Mouse (Mus musculus): ENCODE measurements at regions not wholly inside any gene's neighbourhood (a gene's known extent, or its start where the extent isn't known, plus 50 kb on each side); places are given as distances from the start of the nearest gene placed in this dataset.

DNA sequence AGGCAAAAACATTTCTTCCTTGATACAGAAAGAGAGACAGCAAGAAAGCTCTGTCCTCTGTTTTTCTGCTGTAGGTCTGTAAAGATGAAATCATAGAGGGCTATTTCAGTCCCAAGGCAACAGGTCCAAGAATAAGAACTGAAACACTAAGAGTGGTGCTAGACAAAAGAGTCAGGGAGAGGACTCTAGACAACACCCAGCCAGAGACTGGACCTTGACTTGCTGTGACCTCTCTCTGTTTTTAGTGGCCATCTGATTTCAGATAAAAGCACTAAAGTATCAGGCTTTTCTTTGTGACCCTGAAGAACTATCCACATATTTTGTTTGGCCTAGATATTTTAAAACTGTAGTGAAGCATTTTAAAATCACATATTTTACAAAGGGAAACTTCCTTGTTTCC lies 171.6 kb upstream of the Clec14a start:
- H3K4me1 ChIP-seq (replicated peaks), result no peaks in the 10 kb centered on the region
- H3K4me3 ChIP-seq, result no peak overlapping the region
- H3K9ac ChIP-seq, result no peak overlapping the region
- no peaks in the 10 kb centered on the region for H3K27me3 ChIP-seq (replicated peaks)
- no peak overlapping the region for H3K4me2 ChIP-seq
- H3K36me3 ChIP-seq, result no peaks in the 10 kb centered on the region
- H3K9me3 ChIP-seq (replicated peaks), result no peaks in the 10 kb centered on the region
- no peak for ATAC-seq (ENCODE audit: insufficient number of reproducible peaks, low FRiP score)
- no peak overlapping the region for H3K27ac ChIP-seq (ENCODE audit: poor library complexity, severe bottlenecking)

DNA sequence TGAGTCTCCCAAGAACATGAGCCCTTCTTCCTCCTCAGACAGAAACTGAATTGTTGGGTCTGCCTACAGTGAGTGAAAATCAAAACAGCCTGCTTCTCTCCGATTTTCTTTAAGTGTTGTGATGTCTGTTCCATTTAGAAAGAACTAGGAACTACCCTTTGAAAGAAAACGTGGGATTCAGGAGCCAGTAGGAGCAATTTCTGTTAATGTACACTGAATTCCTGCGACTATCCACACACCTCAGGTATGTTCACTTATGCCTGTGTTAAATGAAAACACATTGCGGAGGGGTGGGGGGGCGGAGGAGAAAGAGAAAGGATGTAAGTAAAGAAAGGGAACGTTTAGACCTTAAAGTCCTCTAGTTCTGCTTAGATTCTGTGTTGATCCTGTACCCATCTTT lies 167.9 kb upstream of the Clec14a start:
- no peak overlapping the region for H3K4me3 ChIP-seq
- H3K4me1 ChIP-seq (replicated peaks), result no peaks in the 10 kb centered on the region
- H3K9ac ChIP-seq, result no peak overlapping the region
- H3K27me3 ChIP-seq (replicated peaks), result no peaks in the 10 kb centered on the region
- no peak overlapping the region for H3K27ac ChIP-seq (ENCODE audit: poor library complexity, severe bottlenecking)
- no peak for ATAC-seq (ENCODE audit: insufficient number of reproducible peaks, low FRiP score)
- no peak overlapping the region for H3K4me2 ChIP-seq
- no peaks in the 10 kb centered on the region for H3K9me3 ChIP-seq (replicated peaks)
- H3K36me3 ChIP-seq, result no peaks in the 10 kb centered on the region
- 75% methylated on average over 6 of the region's 6 CpGs for WGBS

DNA sequence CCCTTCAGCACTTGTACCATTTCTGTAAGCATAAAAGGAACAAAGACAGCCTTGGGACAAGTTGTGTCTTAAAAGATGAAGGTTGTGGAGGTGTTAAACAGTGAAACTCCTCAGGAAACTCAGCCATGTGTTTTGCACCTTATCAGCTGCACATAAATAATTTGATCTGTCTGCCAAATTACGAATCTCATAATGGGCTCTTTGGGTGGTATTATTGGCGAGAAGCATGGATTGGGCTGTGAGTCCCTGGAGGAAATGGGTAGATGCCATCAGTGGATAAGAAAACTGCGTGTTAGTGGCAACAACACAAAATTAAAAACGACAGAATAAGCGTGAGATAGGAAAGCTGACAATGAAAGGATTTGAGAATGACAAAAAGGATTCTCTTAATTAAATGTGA lies 165.4 kb upstream of the Clec14a start:
- no peaks in the 10 kb centered on the region for H3K27me3 ChIP-seq (replicated peaks)
- H3K4me2 ChIP-seq, result no peak overlapping the region
- 71% methylated on average over 5 of the region's 5 CpGs for WGBS
- no peaks in the 10 kb centered on the region for H3K9me3 ChIP-seq (replicated peaks)
- H3K9ac ChIP-seq, result no peak overlapping the region
- H3K4me3 ChIP-seq, result no peak overlapping the region
- no peaks in the 10 kb centered on the region for H3K36me3 ChIP-seq
- no peaks in the 10 kb centered on the region for H3K4me1 ChIP-seq (replicated peaks)
- ATAC-seq (ENCODE audit: insufficient number of reproducible peaks, low FRiP score), result no peak
- H3K27ac ChIP-seq (ENCODE audit: poor library complexity, severe bottlenecking), result no peak overlapping the region

DNA sequence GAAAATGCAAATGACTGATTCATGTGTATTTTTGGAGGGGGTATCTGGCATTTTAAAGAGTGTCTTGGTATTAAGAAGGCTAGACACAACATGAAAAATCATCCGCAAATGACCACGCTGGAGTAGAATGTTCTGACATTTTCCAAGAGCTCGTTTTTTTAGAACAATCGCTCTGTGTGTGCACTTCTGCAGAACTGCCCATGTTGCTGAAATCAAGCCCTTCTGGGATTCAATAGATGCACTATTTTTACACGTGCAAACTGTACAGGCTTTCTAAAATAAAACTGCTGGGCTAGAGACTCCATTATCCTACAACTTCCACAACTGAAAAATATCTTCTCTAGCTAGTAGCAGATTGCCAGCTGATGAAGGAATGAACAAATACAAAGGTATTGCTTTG lies 160.8 kb upstream of the Clec14a start:
- no peak for ATAC-seq (ENCODE audit: insufficient number of reproducible peaks, low FRiP score)
- Histone ChIP-seq H3K4me2 (no peak overlapping the region), H3K4me3 (no peak overlapping the region), H3K9me3 (replicated peaks) (no peaks in the 10 kb centered on the region), H3K27me3 (replicated peaks) (no peaks in the 10 kb centered on the region), H3K27ac (ENCODE audit: poor library complexity, severe bottlenecking) (no peak overlapping the region), H3K36me3 (no peaks in the 10 kb centered on the region), H3K4me1 (replicated peaks) (no peaks in the 10 kb centered on the region), H3K9ac (no peak overlapping the region)
- WGBS, result 78% methylated on average over 5 of the region's 5 CpGs

DNA sequence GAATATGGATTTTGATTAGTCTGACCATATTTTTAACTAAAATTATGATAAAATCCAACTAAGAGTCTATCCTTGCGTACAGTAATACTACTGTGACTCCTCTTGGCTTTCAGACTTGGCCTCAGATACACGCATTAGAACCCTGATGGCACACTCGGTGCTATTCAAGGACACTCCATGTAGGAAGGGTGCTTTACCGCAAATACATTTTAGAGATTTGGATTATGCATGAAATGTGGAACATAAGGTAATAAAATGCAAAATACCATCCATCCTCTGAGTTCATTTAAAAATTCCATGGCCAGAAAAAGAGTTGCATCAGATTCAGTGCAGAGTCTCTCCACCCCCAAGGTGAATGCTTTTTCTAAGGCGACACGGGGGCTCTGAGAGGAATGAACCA lies 157.7 kb upstream of the Clec14a start:
- no peak for ATAC-seq (ENCODE audit: insufficient number of reproducible peaks, low FRiP score)
- no peak overlapping the region for H3K9ac ChIP-seq
- no peaks in the 10 kb centered on the region for H3K9me3 ChIP-seq (replicated peaks)
- H3K4me3 ChIP-seq, result no peak overlapping the region
- 91% methylated on average over 6 of the region's 6 CpGs for WGBS
- no peak overlapping the region for H3K4me2 ChIP-seq
- H3K27me3 ChIP-seq (replicated peaks), result no peaks in the 10 kb centered on the region
- no peak overlapping the region for H3K27ac ChIP-seq (ENCODE audit: poor library complexity, severe bottlenecking)
- no peaks in the 10 kb centered on the region for H3K36me3 ChIP-seq
- H3K4me1 ChIP-seq (replicated peaks), result no peaks in the 10 kb centered on the region

DNA sequence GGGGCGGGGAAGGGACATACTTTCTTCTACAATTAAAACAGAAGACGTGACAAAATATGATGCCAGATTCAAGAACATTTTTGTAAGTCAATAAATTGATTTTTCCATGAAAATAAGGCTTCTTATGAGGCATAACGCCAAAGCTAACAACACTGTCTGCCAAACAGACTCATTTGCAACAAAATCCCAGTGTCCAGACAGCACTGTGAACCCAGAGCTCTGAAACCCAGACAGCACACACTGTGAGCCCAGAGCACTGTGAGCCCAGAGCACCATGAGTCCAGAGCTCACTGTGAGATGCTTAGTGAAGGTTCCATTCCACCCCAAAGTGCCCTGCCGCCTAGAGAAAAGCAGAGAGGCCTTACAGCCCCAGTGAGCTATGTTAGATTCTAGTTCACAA lies 156.9 kb upstream of the Clec14a start:
- no peaks in the 10 kb centered on the region for H3K9me3 ChIP-seq (replicated peaks)
- WGBS, result 73% methylated on average over 4 of the region's 4 CpGs
- no peak for ATAC-seq (ENCODE audit: insufficient number of reproducible peaks, low FRiP score)

DNA sequence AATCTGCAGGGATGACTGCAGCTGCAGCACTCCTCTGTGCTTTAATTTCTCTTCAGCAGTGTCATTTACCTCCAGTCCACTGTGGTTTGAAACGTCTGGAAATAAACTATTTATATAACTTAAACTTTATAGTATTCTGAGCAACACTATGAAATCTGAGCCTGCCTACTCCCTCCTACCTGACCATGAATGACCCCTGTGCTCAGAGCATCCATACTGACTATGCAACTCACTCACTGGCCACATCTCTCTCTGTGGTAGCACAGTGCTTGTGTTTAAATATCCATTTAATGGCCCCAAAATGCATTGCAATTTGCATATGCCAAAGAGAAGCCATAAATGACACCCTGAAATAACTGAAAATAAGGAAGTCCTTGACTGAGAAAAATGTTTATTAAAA lies 154.5 kb upstream of the Clec14a start:
- ATAC-seq (ENCODE audit: insufficient number of reproducible peaks, low FRiP score), result no peak

More for the DNA sequence above, 156.9 kb upstream of the Clec14a start:
- Histone ChIP-seq H3K36me3 (no peaks in the 10 kb centered on the region), H3K4me3 (no peak overlapping the region), H3K27ac (ENCODE audit: poor library complexity, severe bottlenecking) (no peak overlapping the region), H3K4me2 (no peak overlapping the region), H3K4me1 (replicated peaks) (no peaks in the 10 kb centered on the region), H3K9ac (no peak overlapping the region), H3K27me3 (replicated peaks) (no peaks in the 10 kb centered on the region)

DNA sequence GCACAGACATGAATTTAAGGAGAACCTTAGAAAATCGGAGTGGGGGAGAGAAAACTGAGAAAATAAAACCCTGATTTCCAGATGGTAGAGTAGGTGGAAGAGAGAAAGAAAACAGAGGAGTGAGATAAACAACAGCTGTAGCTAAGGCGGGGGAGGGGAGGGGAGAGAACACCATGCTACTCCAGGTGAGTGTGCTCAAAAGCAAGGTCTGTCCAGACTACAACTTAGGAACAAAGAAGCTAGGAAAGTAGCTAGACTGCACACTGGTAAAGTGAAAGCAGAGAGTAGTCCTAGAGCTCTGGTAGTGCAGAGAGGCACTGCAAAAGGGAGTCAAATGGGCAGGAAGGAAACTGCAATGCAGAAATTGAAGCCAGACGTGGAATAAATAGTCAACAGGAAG lies 132.8 kb upstream of the Clec14a start:
- no peak for ATAC-seq (ENCODE audit: insufficient number of reproducible peaks, low FRiP score)
- H3K4me3 ChIP-seq, result no peak overlapping the region
- no peaks in the 10 kb centered on the region for H3K27me3 ChIP-seq (replicated peaks)
- 54% methylated on average over 3 of the region's 3 CpGs for WGBS
- H3K4me2 ChIP-seq, result no peak overlapping the region
- no peaks in the 10 kb centered on the region for H3K9me3 ChIP-seq (replicated peaks)
- H3K4me1 ChIP-seq (replicated peaks), result no peaks in the 10 kb centered on the region
- H3K27ac ChIP-seq (ENCODE audit: poor library complexity, severe bottlenecking), result no peak overlapping the region
- H3K36me3 ChIP-seq, result no peaks in the 10 kb centered on the region
- H3K9ac ChIP-seq, result no peak overlapping the region

More for the DNA sequence above, 154.5 kb upstream of the Clec14a start:
- no peak overlapping the region for H3K4me3 ChIP-seq
- H3K27ac ChIP-seq (ENCODE audit: poor library complexity, severe bottlenecking), result no peak overlapping the region
- H3K9ac ChIP-seq, result no peak overlapping the region
- H3K4me2 ChIP-seq, result no peak overlapping the region
- no peaks in the 10 kb centered on the region for H3K9me3 ChIP-seq (replicated peaks)
- H3K36me3 ChIP-seq, result no peaks in the 10 kb centered on the region
- H3K4me1 ChIP-seq (replicated peaks), result no peaks in the 10 kb centered on the region
- 24% methylated on average over 1 of the region's 1 CpGs for WGBS
- no peaks in the 10 kb centered on the region for H3K27me3 ChIP-seq (replicated peaks)

DNA sequence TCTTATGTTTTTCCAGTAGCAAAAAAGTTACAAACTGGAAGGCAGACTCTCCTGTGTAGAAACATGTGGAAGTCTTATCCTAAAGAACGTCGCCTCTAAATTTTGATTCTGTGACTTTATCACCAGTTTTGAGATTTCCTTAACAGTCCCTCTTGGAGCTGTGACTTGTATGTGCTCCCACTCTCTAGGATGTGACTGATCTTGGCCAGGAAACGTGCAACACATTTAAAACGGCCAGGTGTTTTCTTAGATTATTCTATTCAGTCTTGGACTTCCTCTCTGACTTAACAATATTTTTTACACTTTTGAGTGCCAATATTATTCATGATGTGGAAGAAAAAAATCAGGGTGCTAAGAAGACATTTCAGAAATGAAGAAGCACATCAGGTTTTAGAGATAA lies 91.2 kb upstream of the Clec14a start:
- 58% methylated on average over 4 of the region's 4 CpGs for WGBS
- no peaks in the 10 kb centered on the region for H3K27me3 ChIP-seq (replicated peaks)
- H3K4me3 ChIP-seq, result no peak overlapping the region
- no peak overlapping the region for H3K9ac ChIP-seq
- no peaks in the 10 kb centered on the region for H3K36me3 ChIP-seq
- no peak overlapping the region for H3K4me2 ChIP-seq
- no peaks in the 10 kb centered on the region for H3K4me1 ChIP-seq (replicated peaks)
- H3K27ac ChIP-seq (ENCODE audit: poor library complexity, severe bottlenecking), result no peak overlapping the region
- ATAC-seq (ENCODE audit: insufficient number of reproducible peaks, low FRiP score), result no peak
- no peaks in the 10 kb centered on the region for H3K9me3 ChIP-seq (replicated peaks)

DNA sequence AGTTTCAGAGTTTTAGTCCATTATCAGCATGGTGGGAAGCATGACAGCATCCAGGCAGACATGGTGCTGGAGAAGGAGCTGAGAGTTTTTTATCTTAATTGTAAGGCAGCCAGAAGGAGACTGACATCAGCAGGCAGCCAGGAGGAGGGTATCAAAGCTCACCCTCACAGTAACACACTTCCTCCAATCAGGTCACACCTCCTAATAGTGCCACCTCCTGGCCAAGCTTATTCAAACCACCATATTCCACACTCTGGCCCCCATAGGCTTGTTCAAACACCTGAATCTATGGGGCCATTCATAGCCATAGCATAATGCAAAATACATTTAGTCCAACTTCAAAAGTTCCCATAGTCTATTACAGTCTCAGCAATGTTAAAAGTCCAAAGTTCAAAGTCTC lies 65.1 kb upstream of the Clec14a start:
- Histone ChIP-seq H3K4me1 (replicated peaks) (no peaks in the 10 kb centered on the region), H3K27ac (ENCODE audit: poor library complexity, severe bottlenecking) (no peak overlapping the region), H3K4me2 (no peak overlapping the region), H3K36me3 (no peaks in the 10 kb centered on the region), H3K4me3 (no peak overlapping the region), H3K9ac (no peak overlapping the region), H3K27me3 (replicated peaks) (no peaks in the 10 kb centered on the region), H3K9me3 (replicated peaks) (no peaks in the 10 kb centered on the region)
- ATAC-seq (ENCODE audit: insufficient number of reproducible peaks, low FRiP score), result no peak

DNA sequence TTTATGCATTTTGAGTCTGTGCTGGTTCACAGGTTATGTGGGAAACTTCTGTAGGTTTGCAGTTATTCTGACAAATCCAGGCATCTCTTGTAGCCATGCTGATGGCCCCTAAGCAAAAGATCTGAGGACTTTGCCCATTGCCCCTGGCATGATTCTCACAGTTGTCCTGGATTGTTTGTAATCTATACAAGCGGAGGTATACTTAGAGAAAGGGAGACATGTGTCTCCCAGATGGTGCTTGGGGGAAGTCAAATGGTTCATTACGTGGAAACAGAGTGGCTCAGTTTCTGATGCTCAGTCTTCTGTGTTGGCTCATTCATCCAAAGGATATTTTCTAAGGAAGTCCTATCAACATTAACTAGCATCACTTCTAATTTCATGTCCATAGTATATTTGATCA lies 60.8 kb upstream of the Clec14a start:
- Histone ChIP-seq H3K4me1 (replicated peaks) (no peaks in the 10 kb centered on the region), H3K27me3 (replicated peaks) (no peaks in the 10 kb centered on the region), H3K36me3 (no peaks in the 10 kb centered on the region), H3K9me3 (replicated peaks) (no peaks in the 10 kb centered on the region), H3K4me2 (no peak overlapping the region), H3K27ac (ENCODE audit: poor library complexity, severe bottlenecking) (no peak overlapping the region), H3K9ac (no peak overlapping the region), H3K4me3 (no peak overlapping the region)
- ATAC-seq (ENCODE audit: insufficient number of reproducible peaks, low FRiP score), result no peak
- WGBS, result 82% methylated on average over 2 of the region's 2 CpGs

DNA sequence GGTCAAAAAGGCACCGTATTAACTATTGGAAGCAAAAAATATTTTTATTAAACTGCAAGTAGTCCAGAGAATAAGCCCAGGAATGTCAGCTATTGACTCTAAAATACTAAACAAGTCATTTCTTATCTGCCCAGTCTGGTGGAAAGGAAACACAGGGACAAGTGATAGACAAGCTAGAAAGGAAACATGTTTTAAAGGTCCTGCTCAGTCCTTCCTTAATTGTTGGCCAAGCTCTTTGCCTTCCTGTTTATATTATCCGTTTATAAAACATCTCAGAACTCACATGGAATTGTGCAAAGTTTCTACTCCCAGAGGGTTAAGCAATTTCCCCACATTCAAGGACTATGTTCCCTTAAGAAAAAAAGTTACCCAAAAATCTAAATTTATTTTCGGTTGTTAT lies 54.9 kb upstream of the Clec14a start:
- Histone ChIP-seq H3K27ac (ENCODE audit: poor library complexity, severe bottlenecking) (peak overlapping the region; percentile 70; the same call in 1 of the 2 replicates), H3K4me3 (no peak overlapping the region), H3K9me3 (replicated peaks) (no peaks in the 10 kb centered on the region), H3K36me3 (no peaks in the 10 kb centered on the region), H3K4me2 (no peak overlapping the region), H3K4me1 (replicated peaks) (no peaks in the 10 kb centered on the region), H3K9ac (no peak overlapping the region), H3K27me3 (replicated peaks) (no peaks in the 10 kb centered on the region)
- WGBS, result 59% methylated on average over 3 of the region's 3 CpGs
- ATAC-seq (ENCODE audit: insufficient number of reproducible peaks, low FRiP score), result 0 out of 2 replicates have a peak, but pooled peaks have one; percentile 64

Measured in heart, embryonic 12.5 days (tissue).